Mouse (Mus musculus): ENCODE data around the gene Ccdc134. TPM values are rescaled to one million over a fixed set of nuclear protein-coding genes. Genes with fewer than 3 reads are reported as not detected.

Ccdc134 gene
- polyA plus RNA-seq, 1 experiment from 2014 or later, result 18.5 TPM

- peak overlapping the region; percentile 92 for H3K27ac ChIP-seq (ENCODE audit: low read depth, low read length)
- no peak for ATAC-seq (ENCODE audit: low FRiP score)
- H3K4me1 ChIP-seq (ENCODE audit: control insufficient read depth, insufficient read depth, low read length), result peaks cover 32% of the 10 kb centered on the region
- H3K9ac ChIP-seq (ENCODE audit: low read length), result peak overlapping the region; percentile 39
- H3K4me3 ChIP-seq (ENCODE audit: low read depth, low read length), result peak overlapping the region; percentile 89; the same call in 1 of the 2 replicates
- whole genome bisulfite sequencing, result 14% methylated on average over 11 of the region's 11 CpGs
- peak; percentile 91 for DNase-seq (ENCODE audit: low spot score, missing footprints)
- H3K27me3 ChIP-seq (ENCODE audit: control insufficient read depth, insufficient read depth, low read length), result no peaks in the 10 kb centered on the region
- peaks cover 2% of the 10 kb centered on the region for H3K36me3 ChIP-seq (ENCODE audit: control insufficient read depth, insufficient read depth, low read length)
- H3K4me2 ChIP-seq, result peak overlapping the region; percentile 37
- no peaks in the 10 kb centered on the region for H3K9me3 ChIP-seq (ENCODE audit: control insufficient read depth, low read length)
Measured at GRCm38 (mm10) chr15:82145851-82146769, 18.4 kb downstream of the Ccdc134 start.

DNA sequence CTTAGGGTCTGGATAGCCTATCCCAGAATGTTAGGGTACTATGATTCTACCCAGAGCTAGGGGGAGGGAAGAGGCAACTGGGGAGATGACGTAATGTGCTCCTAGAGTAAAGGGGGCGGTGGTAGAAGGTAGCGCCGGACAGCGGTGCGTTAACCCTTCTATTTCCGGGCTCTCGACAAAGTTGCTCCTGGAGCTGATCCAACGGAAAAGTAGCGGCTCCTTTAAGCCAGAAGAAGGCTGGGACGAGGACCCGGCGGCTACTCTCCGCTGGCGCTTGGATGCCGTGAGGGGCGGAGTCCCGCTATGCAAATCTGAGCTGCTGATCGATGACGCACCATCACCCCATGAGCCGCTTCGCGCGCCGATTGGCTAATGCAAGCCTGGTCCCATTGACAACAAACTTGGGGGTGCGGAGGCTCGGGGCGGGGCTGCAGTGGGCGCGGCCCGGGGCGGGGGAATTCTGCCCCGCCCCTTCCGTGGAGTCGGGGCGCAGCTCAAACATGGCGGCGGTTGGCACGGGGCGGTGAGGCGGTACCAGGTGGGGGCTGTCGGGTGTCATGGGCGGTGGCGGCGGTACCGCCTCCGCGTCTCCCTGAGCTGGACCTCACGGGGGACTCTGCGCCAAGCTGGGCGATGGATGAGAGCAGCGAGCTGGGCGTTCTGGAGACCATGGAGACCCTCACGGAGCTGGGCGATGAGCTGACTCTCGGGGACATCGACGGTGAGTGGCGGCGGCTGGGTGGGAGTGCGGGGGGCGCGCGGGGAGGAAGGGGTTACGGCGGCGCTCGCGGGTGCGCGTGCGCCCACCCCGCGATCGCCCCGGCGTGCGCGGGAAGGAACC, 19.3 kb downstream of the Ccdc134 start, which contains the start of gene Srebf2:
Srebf2 (plus strand) TSS at position 412 of the 841 bp plus-strand sequence.
- peak within 1 kb of the TSS; percentile 61 for H3K4me2 ChIP-seq
- H3K4me1 ChIP-seq (ENCODE audit: control insufficient read depth, insufficient read depth, low read length), result peaks cover 32% of the 10 kb centered on the region
- H3K9ac ChIP-seq (ENCODE audit: low read length), result peak within 1 kb of the TSS; percentile 93
- no peaks in the 10 kb centered on the region for H3K27me3 ChIP-seq (ENCODE audit: control insufficient read depth, insufficient read depth, low read length)
- ATAC-seq (ENCODE audit: low FRiP score) (peak; percentile 97), DNase-seq (ENCODE audit: low spot score, missing footprints) (peak; percentile 99)
- WGBS, result under 1% methylated on average over 76 of the region's 79 CpGs
- peaks cover 2% of the 10 kb centered on the region; the same call in 1 of the 2 replicates for H3K36me3 ChIP-seq (ENCODE audit: control insufficient read depth, insufficient read depth, low read length)
- no peaks in the 10 kb centered on the region for H3K9me3 ChIP-seq (ENCODE audit: control insufficient read depth, low read length)
- H3K4me3 ChIP-seq (ENCODE audit: low read depth, low read length), result peak within 1 kb of the TSS; percentile 89
- peak within 1 kb of the TSS; percentile 95 for H3K27ac ChIP-seq (ENCODE audit: low read depth, low read length)

DNA sequence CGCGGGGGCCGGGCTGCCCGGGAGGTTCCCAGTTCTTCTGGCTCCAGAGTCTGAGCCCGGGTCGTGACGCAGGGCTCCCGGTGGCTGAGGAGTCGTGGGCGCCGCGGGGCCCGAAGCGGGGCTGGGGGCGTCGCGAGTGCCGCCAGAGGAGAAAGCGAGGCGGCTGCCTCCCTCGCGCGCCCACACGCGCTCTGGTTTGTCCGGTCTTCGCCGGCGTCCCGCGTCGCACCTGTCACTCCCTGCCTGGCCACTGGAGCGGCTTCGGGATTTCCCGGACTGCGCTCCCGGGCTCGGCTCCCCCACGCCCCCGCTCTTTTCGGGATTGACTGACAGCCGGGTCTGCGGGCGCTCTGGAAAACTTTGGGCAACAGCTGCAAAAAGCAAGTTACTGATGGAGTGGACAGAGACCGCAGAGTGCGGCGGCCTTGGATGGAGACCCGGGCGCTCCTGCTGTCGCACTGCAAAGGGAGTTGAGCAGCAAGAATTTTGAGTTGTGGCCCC, 19.9 kb downstream of the Ccdc134 start:
- Histone ChIP-seq H3K27ac (ENCODE audit: low read depth, low read length) (peak overlapping the region; percentile 95), H3K9me3 (ENCODE audit: control insufficient read depth, low read length) (no peaks in the 10 kb centered on the region), H3K36me3 (ENCODE audit: control insufficient read depth, insufficient read depth, low read length) (peaks cover 2% of the 10 kb centered on the region; the same call in 1 of the 2 replicates), H3K4me1 (ENCODE audit: control insufficient read depth, insufficient read depth, low read length) (peaks cover 32% of the 10 kb centered on the region), H3K27me3 (ENCODE audit: control insufficient read depth, insufficient read depth, low read length) (no peaks in the 10 kb centered on the region), H3K4me3 (ENCODE audit: low read depth, low read length) (peak overlapping the region; percentile 89), H3K9ac (ENCODE audit: low read length) (peak overlapping the region; percentile 93), H3K4me2 (peak overlapping the region; percentile 61)
- DNase-seq (ENCODE audit: low spot score, missing footprints), result peak; percentile 95
- peak; percentile 17; the same call in 1 of the 2 replicates for ATAC-seq (ENCODE audit: low FRiP score)
- WGBS, result under 1% methylated on average over 43 of the region's 50 CpGs

DNA sequence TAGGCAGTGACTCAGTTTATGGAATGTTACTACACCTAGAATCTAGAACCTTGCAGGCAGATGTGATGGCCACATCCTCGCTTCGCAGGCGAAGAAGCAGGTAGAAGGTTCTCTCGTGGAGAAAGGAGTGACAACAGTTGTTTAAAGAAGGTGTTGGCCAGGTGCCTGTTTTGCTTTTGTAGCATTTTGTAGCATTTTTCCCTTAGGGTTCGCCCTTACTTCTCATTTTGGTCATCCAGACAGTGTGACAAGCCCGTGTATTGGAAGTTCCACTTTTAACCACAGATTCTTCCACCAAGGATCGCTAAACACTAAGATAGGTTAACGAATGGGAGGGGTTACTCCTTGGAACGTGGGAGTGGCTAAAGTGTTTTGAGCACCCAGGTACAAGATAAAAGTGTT, 20.8 kb downstream of the Ccdc134 start:
- Histone ChIP-seq H3K9ac (ENCODE audit: low read length) (peak overlapping the region; percentile 93), H3K27me3 (ENCODE audit: control insufficient read depth, insufficient read depth, low read length) (no peaks in the 10 kb centered on the region), H3K4me2 (peak overlapping the region; percentile 61), H3K4me3 (ENCODE audit: low read depth, low read length) (peak overlapping the region; percentile 89), H3K36me3 (ENCODE audit: control insufficient read depth, insufficient read depth, low read length) (peaks cover 2% of the 10 kb centered on the region; the same call in 1 of the 2 replicates), H3K4me1 (ENCODE audit: control insufficient read depth, insufficient read depth, low read length) (peaks cover 32% of the 10 kb centered on the region), H3K27ac (ENCODE audit: low read depth, low read length) (no peak overlapping the region), H3K9me3 (ENCODE audit: control insufficient read depth, low read length) (no peaks in the 10 kb centered on the region)
- DNase-seq (ENCODE audit: low spot score, missing footprints) (peak; percentile 85), ATAC-seq (ENCODE audit: low FRiP score) (no peak)
- WGBS, result 34% methylated on average over 9 of the region's 9 CpGs

DNA sequence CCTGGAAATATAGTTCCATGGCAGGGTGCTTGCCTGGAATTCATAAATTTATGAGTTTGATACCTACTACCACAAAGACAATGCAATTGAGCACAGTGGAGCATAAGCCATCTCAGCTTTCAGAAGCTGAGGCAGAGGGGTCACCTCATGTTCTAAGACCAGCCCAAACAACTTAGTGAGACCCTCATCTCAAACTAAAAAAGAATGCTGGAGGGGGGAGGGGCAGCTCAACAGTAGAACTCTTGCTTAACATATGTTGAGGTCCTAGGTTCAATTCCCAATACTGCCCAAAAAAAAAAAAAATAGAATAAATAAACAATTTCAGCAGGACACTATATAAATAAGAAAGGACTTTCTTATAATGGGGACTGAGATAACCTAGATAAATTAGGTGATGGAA, 22.3 kb downstream of the Ccdc134 start:
- ATAC-seq (ENCODE audit: low FRiP score) (no peak), DNase-seq (ENCODE audit: low spot score, missing footprints) (peak; percentile 80)
- Histone ChIP-seq H3K9me3 (ENCODE audit: control insufficient read depth, low read length) (no peaks in the 10 kb centered on the region), H3K9ac (ENCODE audit: low read length) (no peak overlapping the region), H3K27me3 (ENCODE audit: control insufficient read depth, insufficient read depth, low read length) (no peaks in the 10 kb centered on the region), H3K4me3 (ENCODE audit: low read depth, low read length) (no peak overlapping the region), H3K27ac (ENCODE audit: low read depth, low read length) (no peak overlapping the region), H3K4me1 (ENCODE audit: control insufficient read depth, insufficient read depth, low read length) (peaks cover 27% of the 10 kb centered on the region), H3K4me2 (no peak overlapping the region), H3K36me3 (ENCODE audit: control insufficient read depth, insufficient read depth, low read length) (peaks cover 2% of the 10 kb centered on the region; the same call in 1 of the 2 replicates)

GRCm38 (mm10) chr15:82151176-82151575, 23.5 kb downstream of the Ccdc134 start:
- H3K4me3 ChIP-seq (ENCODE audit: low read depth, low read length), result no peak overlapping the region

GRCm38 (mm10) chr15:82152022-82152421, 24.3 kb downstream of the Ccdc134 start:
- Histone ChIP-seq H3K4me1 (ENCODE audit: control insufficient read depth, insufficient read depth, low read length) (peaks cover 16% of the 10 kb centered on the region), H3K9me3 (ENCODE audit: control insufficient read depth, low read length) (no peaks in the 10 kb centered on the region), H3K27ac (ENCODE audit: low read depth, low read length) (no peak overlapping the region), H3K4me3 (ENCODE audit: low read depth, low read length) (no peak overlapping the region), H3K27me3 (ENCODE audit: control insufficient read depth, insufficient read depth, low read length) (no peaks in the 10 kb centered on the region), H3K36me3 (ENCODE audit: control insufficient read depth, insufficient read depth, low read length) (peaks cover 4% of the 10 kb centered on the region), H3K9ac (ENCODE audit: low read length) (no peak overlapping the region), H3K4me2 (no peak overlapping the region)
- no peak for DNase-seq (ENCODE audit: low spot score, missing footprints)
- 88% methylated on average over 12 of the region's 12 CpGs for WGBS
- ATAC-seq (ENCODE audit: low FRiP score), result no peak

More at GRCm38 (mm10) chr15:82151176-82151575, 23.5 kb downstream of the Ccdc134 start:
- Histone ChIP-seq H3K27ac (ENCODE audit: low read depth, low read length) (no peak overlapping the region), H3K36me3 (ENCODE audit: control insufficient read depth, insufficient read depth, low read length) (peaks cover 2% of the 10 kb centered on the region; the same call in 1 of the 2 replicates), H3K4me2 (no peak overlapping the region), H3K9ac (ENCODE audit: low read length) (no peak overlapping the region), H3K4me1 (ENCODE audit: control insufficient read depth, insufficient read depth, low read length) (peaks cover 19% of the 10 kb centered on the region), H3K9me3 (ENCODE audit: control insufficient read depth, low read length) (no peaks in the 10 kb centered on the region), H3K27me3 (ENCODE audit: control insufficient read depth, insufficient read depth, low read length) (no peaks in the 10 kb centered on the region)
- WGBS, result 94% methylated on average over 4 of the region's 4 CpGs
- DNase-seq (ENCODE audit: low spot score, missing footprints), result no peak
- ATAC-seq (ENCODE audit: low FRiP score), result no peak

- H3K4me3 ChIP-seq (ENCODE audit: low read depth, low read length), result no peak overlapping the region
- H3K9ac ChIP-seq (ENCODE audit: low read length), result no peak overlapping the region
- no peak overlapping the region for H3K27ac ChIP-seq (ENCODE audit: low read depth, low read length)
- no peak overlapping the region for H3K4me2 ChIP-seq
- ATAC-seq (ENCODE audit: low FRiP score), result no peak
- H3K27me3 ChIP-seq (ENCODE audit: control insufficient read depth, insufficient read depth, low read length), result no peaks in the 10 kb centered on the region
- H3K9me3 ChIP-seq (ENCODE audit: control insufficient read depth, low read length), result no peaks in the 10 kb centered on the region
- H3K36me3 ChIP-seq (ENCODE audit: control insufficient read depth, insufficient read depth, low read length), result peaks cover 4% of the 10 kb centered on the region
- no peak for DNase-seq (ENCODE audit: low spot score, missing footprints)
- WGBS, result 89% methylated on average over 7 of the region's 7 CpGs
- H3K4me1 ChIP-seq (ENCODE audit: control insufficient read depth, insufficient read depth, low read length), result peaks cover 16% of the 10 kb centered on the region
Measured at GRCm38 (mm10) chr15:82152435-82152834, 24.7 kb downstream of the Ccdc134 start.
